Mouse (Mus musculus): ENCODE data around the gene Ddias. TPM values are rescaled to one million over a fixed set of nuclear protein-coding genes. Genes with fewer than 3 reads are reported as not detected.

Gene Ddias
- polyA plus RNA-seq, 1 experiment from 2014 or later = 4.5 TPM

- H3K27ac ChIP-seq (ENCODE audit: low read depth, low read length) = no peak overlapping the region
Measured at GRCm38 (mm10) chr7:92832395-92832794, 41.7 kb downstream of the Ddias start.

GRCm38 (mm10) chr7:92827981-92828380 is 46.1 kb downstream of the Ddias start:
- 46% methylated on average over 3 of the region's 3 CpGs for WGBS
- Histone ChIP-seq H3K4me3 (ENCODE audit: low read length) (no peak overlapping the region), H3K36me3 (ENCODE audit: control insufficient read depth, insufficient read depth, low read length) (peaks cover 3% of the 10 kb centered on the region; the same call in 1 of the 2 replicates), H3K4me1 (ENCODE audit: control insufficient read depth, insufficient read depth, low read depth, low read length) (no peaks in the 10 kb centered on the region), H3K9me3 (ENCODE audit: control insufficient read depth, low read length) (no peaks in the 10 kb centered on the region), H3K27ac (ENCODE audit: low read depth, low read length) (no peak overlapping the region), H3K4me2 (ENCODE audit: low read length) (no peak overlapping the region), H3K9ac (ENCODE audit: low read depth, low read length) (no peak overlapping the region), H3K27me3 (replicated peaks; ENCODE audit: control insufficient read depth, insufficient read depth, low read length) (no peaks in the 10 kb centered on the region)
- peak; percentile 74; the same call in 1 of the 2 replicates for ATAC-seq

More at GRCm38 (mm10) chr7:92832395-92832794, 41.7 kb downstream of the Ddias start:
- no peaks in the 10 kb centered on the region for H3K9me3 ChIP-seq (ENCODE audit: control insufficient read depth, low read length)
- no peak overlapping the region for H3K4me2 ChIP-seq (ENCODE audit: low read length)
- H3K36me3 ChIP-seq (ENCODE audit: control insufficient read depth, insufficient read depth, low read length) = peaks cover 3% of the 10 kb centered on the region; the same call in 1 of the 2 replicates
- H3K4me1 ChIP-seq (ENCODE audit: control insufficient read depth, insufficient read depth, low read depth, low read length) = no peaks in the 10 kb centered on the region
- H3K4me3 ChIP-seq (ENCODE audit: low read length) = no peak overlapping the region
- WGBS = 92% methylated on average over 6 of the region's 6 CpGs
- ATAC-seq = no peak
- no peaks in the 10 kb centered on the region for H3K27me3 ChIP-seq (replicated peaks; ENCODE audit: control insufficient read depth, insufficient read depth, low read length)
- no peak overlapping the region for H3K9ac ChIP-seq (ENCODE audit: low read depth, low read length)

DNA sequence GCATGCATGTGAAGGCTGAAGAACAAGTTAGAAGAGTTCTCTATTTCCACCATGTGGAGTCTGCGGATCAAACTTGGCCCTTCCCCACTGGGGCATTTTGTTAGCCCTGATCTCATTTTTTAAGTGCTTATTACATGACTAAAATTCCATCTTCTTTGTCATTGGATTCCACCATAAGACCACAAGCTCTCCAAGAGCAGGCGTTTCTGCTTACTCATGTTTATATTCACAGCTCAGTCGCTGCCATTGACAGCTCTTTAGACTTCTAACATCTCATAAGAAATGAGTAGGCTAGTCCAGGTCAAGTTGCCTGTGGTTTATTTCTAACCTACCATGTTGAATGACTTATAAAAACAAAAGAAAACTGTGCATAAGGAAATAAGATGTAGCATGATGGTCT is 47.8 kb downstream of the Ddias start:
- 94% methylated on average over 3 of the region's 3 CpGs for WGBS
- H3K27ac ChIP-seq (ENCODE audit: low read depth, low read length) = no peak overlapping the region
- no peaks in the 10 kb centered on the region for H3K9me3 ChIP-seq (ENCODE audit: control insufficient read depth, low read length)
- no peaks in the 10 kb centered on the region for H3K27me3 ChIP-seq (replicated peaks; ENCODE audit: control insufficient read depth, insufficient read depth, low read length)
- no peak overlapping the region for H3K9ac ChIP-seq (ENCODE audit: low read depth, low read length)
- ATAC-seq = no peak
- peaks cover 3% of the 10 kb centered on the region; the same call in 1 of the 2 replicates for H3K36me3 ChIP-seq (ENCODE audit: control insufficient read depth, insufficient read depth, low read length)
- no peak overlapping the region for H3K4me2 ChIP-seq (ENCODE audit: low read length)
- H3K4me1 ChIP-seq (ENCODE audit: control insufficient read depth, insufficient read depth, low read depth, low read length) = peaks cover 5% of the 10 kb centered on the region
- no peak overlapping the region for H3K4me3 ChIP-seq (ENCODE audit: low read length)

- Histone ChIP-seq H3K9me3 (ENCODE audit: control insufficient read depth, low read length) (no peaks in the 10 kb centered on the region), H3K9ac (ENCODE audit: low read depth, low read length) (no peak overlapping the region), H3K36me3 (ENCODE audit: control insufficient read depth, insufficient read depth, low read length) (no peaks in the 10 kb centered on the region), H3K4me2 (ENCODE audit: low read length) (no peak overlapping the region), H3K27me3 (replicated peaks; ENCODE audit: control insufficient read depth, insufficient read depth, low read length) (no peaks in the 10 kb centered on the region), H3K4me3 (ENCODE audit: low read length) (no peak overlapping the region), H3K27ac (ENCODE audit: low read depth, low read length) (no peak overlapping the region), H3K4me1 (ENCODE audit: control insufficient read depth, insufficient read depth, low read depth, low read length) (peaks cover 6% of the 10 kb centered on the region)
- ATAC-seq = peak; percentile 60
- 70% methylated on average over 1 of the region's 1 CpGs for WGBS
Measured at GRCm38 (mm10) chr7:92822409-92823101, 51.5 kb downstream of the Ddias start.

DNA sequence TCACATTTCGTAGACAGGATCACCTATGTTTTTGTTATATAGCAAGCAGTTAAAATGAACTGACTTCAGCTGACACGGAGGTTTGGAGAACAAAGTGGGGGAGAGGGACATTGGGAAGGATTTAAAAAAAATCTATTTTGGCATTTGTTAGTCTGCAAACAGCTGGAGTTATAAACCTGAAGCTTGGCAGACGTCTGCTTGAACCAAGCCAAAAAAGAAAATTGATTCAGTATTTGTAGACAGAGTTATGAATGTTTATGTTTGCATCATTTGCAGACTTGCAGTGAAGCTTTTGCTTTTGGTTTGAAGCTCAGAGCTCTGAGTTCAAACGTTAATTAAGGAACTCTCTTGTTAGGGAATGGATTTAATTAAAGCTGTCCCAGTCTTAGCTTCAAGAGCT is 52.2 kb downstream of the Ddias start:
- Histone ChIP-seq H3K4me1 (ENCODE audit: control insufficient read depth, insufficient read depth, low read depth, low read length) (peaks cover 6% of the 10 kb centered on the region), H3K36me3 (ENCODE audit: control insufficient read depth, insufficient read depth, low read length) (no peaks in the 10 kb centered on the region), H3K4me2 (ENCODE audit: low read length) (no peak overlapping the region), H3K9ac (ENCODE audit: low read depth, low read length) (no peak overlapping the region), H3K27ac (ENCODE audit: low read depth, low read length) (no peak overlapping the region), H3K4me3 (ENCODE audit: low read length) (no peak overlapping the region), H3K9me3 (ENCODE audit: control insufficient read depth, low read length) (no peaks in the 10 kb centered on the region), H3K27me3 (replicated peaks; ENCODE audit: control insufficient read depth, insufficient read depth, low read length) (no peaks in the 10 kb centered on the region)
- ATAC-seq = no peak
- WGBS = 57% methylated on average over 4 of the region's 4 CpGs

GRCm38 (mm10) chr7:92820941-92821465 is 53.0 kb downstream of the Ddias start:
- Histone ChIP-seq H3K27ac (ENCODE audit: low read depth, low read length) (no peak overlapping the region), H3K4me2 (ENCODE audit: low read length) (no peak overlapping the region), H3K9me3 (ENCODE audit: control insufficient read depth, low read length) (no peaks in the 10 kb centered on the region), H3K27me3 (replicated peaks; ENCODE audit: control insufficient read depth, insufficient read depth, low read length) (no peaks in the 10 kb centered on the region), H3K36me3 (ENCODE audit: control insufficient read depth, insufficient read depth, low read length) (no peaks in the 10 kb centered on the region), H3K4me1 (ENCODE audit: control insufficient read depth, insufficient read depth, low read depth, low read length) (peaks cover 6% of the 10 kb centered on the region), H3K9ac (ENCODE audit: low read depth, low read length) (no peak overlapping the region), H3K4me3 (ENCODE audit: low read length) (no peak overlapping the region)
- 80% methylated on average over 7 of the region's 7 CpGs for WGBS
- ATAC-seq = no peak

GRCm38 (mm10) chr7:92820410-92820809 is 53.6 kb downstream of the Ddias start:
- no peaks in the 10 kb centered on the region for H3K36me3 ChIP-seq (ENCODE audit: control insufficient read depth, insufficient read depth, low read length)
- no peak overlapping the region for H3K27ac ChIP-seq (ENCODE audit: low read depth, low read length)
- H3K9ac ChIP-seq (ENCODE audit: low read depth, low read length) = no peak overlapping the region
- peaks cover 6% of the 10 kb centered on the region for H3K4me1 ChIP-seq (ENCODE audit: control insufficient read depth, insufficient read depth, low read depth, low read length)
- H3K27me3 ChIP-seq (replicated peaks; ENCODE audit: control insufficient read depth, insufficient read depth, low read length) = no peaks in the 10 kb centered on the region
- WGBS = 84% methylated on average over 1 of the region's 1 CpGs
- no peak overlapping the region for H3K4me3 ChIP-seq (ENCODE audit: low read length)
- H3K4me2 ChIP-seq (ENCODE audit: low read length) = no peak overlapping the region
- ATAC-seq = no peak
- H3K9me3 ChIP-seq (ENCODE audit: control insufficient read depth, low read length) = no peaks in the 10 kb centered on the region

- H3K27me3 ChIP-seq (replicated peaks; ENCODE audit: control insufficient read depth, insufficient read depth, low read length) = no peaks in the 10 kb centered on the region
- ATAC-seq = no peak
- peaks cover 6% of the 10 kb centered on the region for H3K4me1 ChIP-seq (ENCODE audit: control insufficient read depth, insufficient read depth, low read depth, low read length)
- no peaks in the 10 kb centered on the region for H3K9me3 ChIP-seq (ENCODE audit: control insufficient read depth, low read length)
- no peaks in the 10 kb centered on the region for H3K36me3 ChIP-seq (ENCODE audit: control insufficient read depth, insufficient read depth, low read length)
- H3K4me2 ChIP-seq (ENCODE audit: low read length) = no peak overlapping the region
- H3K4me3 ChIP-seq (ENCODE audit: low read length) = no peak overlapping the region
- H3K27ac ChIP-seq (ENCODE audit: low read depth, low read length) = no peak overlapping the region
- H3K9ac ChIP-seq (ENCODE audit: low read depth, low read length) = no peak overlapping the region
- 83% methylated on average over 11 of the region's 11 CpGs for WGBS
Measured at GRCm38 (mm10) chr7:92819656-92820055, 54.4 kb downstream of the Ddias start.

GRCm38 (mm10) chr7:92817886-92818285 is 56.2 kb downstream of the Ddias start:
- 83% methylated on average over 9 of the region's 9 CpGs for WGBS
- no peak overlapping the region for H3K9ac ChIP-seq (ENCODE audit: low read depth, low read length)
- H3K9me3 ChIP-seq (ENCODE audit: control insufficient read depth, low read length) = no peaks in the 10 kb centered on the region
- no peak overlapping the region for H3K4me3 ChIP-seq (ENCODE audit: low read length)
- H3K27me3 ChIP-seq (replicated peaks; ENCODE audit: control insufficient read depth, insufficient read depth, low read length) = no peaks in the 10 kb centered on the region
- no peak overlapping the region for H3K4me2 ChIP-seq (ENCODE audit: low read length)
- peaks cover 6% of the 10 kb centered on the region for H3K4me1 ChIP-seq (ENCODE audit: control insufficient read depth, insufficient read depth, low read depth, low read length)
- no peaks in the 10 kb centered on the region for H3K36me3 ChIP-seq (ENCODE audit: control insufficient read depth, insufficient read depth, low read length)
- H3K27ac ChIP-seq (ENCODE audit: low read depth, low read length) = no peak overlapping the region
- no peak for ATAC-seq
